Mouse (Mus musculus) left cerebral cortex, postnatal 36 days (tissue): Measurements from ENCODE around the gene Itgb3. TPM values are rescaled to one million over a fixed set of nuclear protein-coding genes. Genes with fewer than 3 reads are reported as not detected.

ENCODE experiments used
- DNase-seq, 2 experiments: peaks; one replicate each; pipeline ENCODE4 v3.0.0; 2021 to 2022; ENCODE audit warnings: low spot score in 2 of 2, mixed read lengths in 1 of 2
- intact Hi-C: fragments of 180-260 bp; cut with DNase I; formaldehyde crosslinking; loops from one replicate; pipeline ENCODE4 v1.15.1; 2025
- total RNA-seq, 2 experiments: library from RNA; stranded (reverse); gene quantifications; 2 replicates each; pipeline ENCODE4 v1.2.3; 2021

Itgb3 gene
- total RNA-seq, 2 experiments from 2014 or later: 2.9 to 3.1 TPM

GRCm38 (mm10) chr11:104645402-104645801 is 37.6 kb downstream of the Itgb3 start:
- intact Hi-C loops: no loop called here
- DNase-seq: no peak

- intact Hi-C loops: no loop called here
- no peak for DNase-seq
Observed at GRCm38 (mm10) chr11:104646173-104646572, 38.4 kb downstream of the Itgb3 start.

GRCm38 (mm10) chr11:104646611-104647010 is 38.8 kb downstream of the Itgb3 start:
- intact Hi-C loops: no loop called here
- DNase-seq: no peak

GRCm38 (mm10) chr11:104647188-104647867 is 39.5 kb downstream of the Itgb3 start:
- DNase-seq: no peak
- intact Hi-C loops: no loop called here

GRCm38 (mm10) chr11:104648571-104648970 is 40.8 kb downstream of the Itgb3 start:
- intact Hi-C loops: no loop called here
- no peak for DNase-seq

- no peak for DNase-seq
- intact Hi-C loops: no loop called here
Observed at GRCm38 (mm10) chr11:104660599-104660998, 52.8 kb downstream of the Itgb3 start.

- intact Hi-C loops: no loop called here
- no peak for DNase-seq
Observed at GRCm38 (mm10) chr11:104661106-104661505, 53.3 kb downstream of the Itgb3 start.

- intact Hi-C loops: no loop called here
- no peak for DNase-seq
Observed at GRCm38 (mm10) chr11:104661531-104662205, 53.9 kb downstream of the Itgb3 start.

GRCm38 (mm10) chr11:104662573-104662972 is 54.8 kb downstream of the Itgb3 start:
- no peak for DNase-seq
- intact Hi-C loops: no loop called here

GRCm38 (mm10) chr11:104663241-104663877 is 55.6 kb downstream of the Itgb3 start:
- intact Hi-C loops: no loop called here
- DNase-seq: no peak

- DNase-seq: no peak
- intact Hi-C loops: no loop called here
Observed at GRCm38 (mm10) chr11:104663878-104664261, 56.1 kb downstream of the Itgb3 start.

GRCm38 (mm10) chr11:104664441-104664840 is 56.6 kb downstream of the Itgb3 start:
- DNase-seq: no peak
- intact Hi-C loops: no loop called here

- intact Hi-C loops: no loop called here
- DNase-seq: no peak
Observed at GRCm38 (mm10) chr11:104667399-104667798, 59.6 kb downstream of the Itgb3 start.

- intact Hi-C loops: no loop called here
Observed at GRCm38 (mm10) chr11:104673412-104673811, 65.6 kb downstream of the Itgb3 start.

GRCm38 (mm10) chr11:104674768-104675167 is 67.0 kb downstream of the Itgb3 start:
- intact Hi-C loops: no loop called here
- DNase-seq: no peak

More at GRCm38 (mm10) chr11:104673412-104673811, 65.6 kb downstream of the Itgb3 start:
- DNase-seq: no peak

GRCm38 (mm10) chr11:104685548-104685947 is 77.7 kb downstream of the Itgb3 start, which contains the start of gene Gm11639:
TSS of gene Gm11639 (plus strand) at chr11:104685707.
- no peak for DNase-seq

GRCm38 (mm10) chr11:104693235-104693634 is 85.4 kb downstream of the Itgb3 start:
- intact Hi-C loops: no loop called here

More at GRCm38 (mm10) chr11:104685548-104685947, 77.7 kb downstream of the Itgb3 start, which contains the start of gene Gm11639:
- intact Hi-C loops: no loop called here

GRCm38 (mm10) chr11:104704097-104704496 is 96.3 kb downstream of the Itgb3 start:
- intact Hi-C loops: no loop called here

More at GRCm38 (mm10) chr11:104693235-104693634, 85.4 kb downstream of the Itgb3 start:
- DNase-seq: peak; percentile 26 to 61

GRCm38 (mm10) chr11:104707084-104707483 is 99.3 kb downstream of the Itgb3 start:
- intact Hi-C loops: no loop called here

More at GRCm38 (mm10) chr11:104704097-104704496, 96.3 kb downstream of the Itgb3 start:
- DNase-seq: no peak

More at GRCm38 (mm10) chr11:104707084-104707483, 99.3 kb downstream of the Itgb3 start:
- DNase-seq: no peak
